Mouse (Mus musculus) 3134 (cell line): ENCODE results near the gene Slc41a2.

Experiments
- DNase-seq: peaks from one replicate; pipeline ENCODE4 v3.0.0-alpha.2; 2011; ENCODE audit warnings: low spot score; ENCODE audit not compliant: insufficient read length; ENCODE audit errors: extremely low read depth

Gene Slc41a2

DNA sequence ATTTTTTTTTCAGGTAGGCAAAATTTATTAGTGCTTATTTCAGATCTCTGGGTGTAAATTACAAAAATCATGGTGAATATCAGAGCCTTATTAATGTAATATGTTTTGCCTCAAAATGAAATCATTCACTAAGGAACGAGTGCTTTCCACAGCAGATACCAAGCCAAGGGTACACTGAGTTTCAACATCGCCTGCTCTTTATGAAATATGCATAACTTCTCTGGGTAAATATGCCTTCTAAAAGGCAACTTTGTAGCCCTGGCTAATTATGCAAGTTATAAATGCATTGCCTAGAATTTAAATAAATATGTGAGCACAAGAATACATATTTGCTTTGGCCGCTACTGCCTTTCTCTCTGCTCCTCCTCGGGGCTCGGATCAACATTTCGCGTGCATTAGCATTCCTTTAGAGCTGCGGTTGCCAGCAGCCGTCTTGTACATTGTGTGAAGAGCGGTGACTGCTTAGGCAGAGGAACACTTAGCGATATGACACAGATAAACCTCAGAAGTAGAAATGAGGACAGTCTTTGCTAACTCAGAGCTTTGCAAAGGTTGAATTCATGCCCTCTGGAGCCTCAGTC, 95.5 kb downstream of the Slc41a2 start:
- DNase-seq: no peak

DNA sequence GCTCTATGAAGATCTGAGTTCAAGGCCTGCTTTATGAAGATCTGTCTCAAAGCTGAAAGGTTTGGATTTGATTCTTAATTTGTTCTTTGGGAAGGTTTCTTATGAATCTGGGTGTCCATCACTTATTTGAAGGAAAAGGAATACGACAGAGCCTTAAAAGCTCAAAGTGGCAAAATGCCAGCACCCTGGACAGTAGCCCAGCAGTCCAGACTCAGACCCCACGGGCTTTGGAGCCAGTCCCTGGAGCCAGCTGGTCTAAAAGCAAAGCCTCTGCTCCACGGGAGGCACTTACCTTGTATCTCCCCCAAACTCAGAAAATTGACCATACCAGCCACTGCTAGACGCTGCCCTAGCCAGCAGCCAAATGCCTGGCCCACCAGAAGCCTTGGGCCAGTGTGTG, 103.3 kb downstream of the Slc41a2 start:
- DNase-seq: no peak

DNA sequence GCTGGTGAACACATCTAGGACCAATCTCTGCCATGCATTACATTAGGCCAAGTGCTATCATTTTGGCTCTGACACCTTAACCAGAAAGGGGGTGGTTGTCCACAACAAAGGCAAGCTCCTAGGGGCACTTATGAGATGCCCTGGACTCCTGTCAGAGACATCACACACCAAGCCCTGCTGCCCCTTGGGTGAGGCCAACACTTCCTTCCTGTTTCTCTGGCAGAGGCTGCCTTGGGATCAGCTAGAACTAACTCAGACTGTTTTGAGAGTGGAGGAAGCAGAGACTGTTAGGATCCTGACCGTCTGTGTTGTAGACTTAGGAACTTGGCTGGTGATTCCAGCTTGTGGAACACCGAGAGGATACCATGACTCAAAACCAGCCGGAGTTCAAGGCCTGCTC, 103.7 kb downstream of the Slc41a2 start:
- DNase-seq: no peak

- no peak for DNase-seq
These were observed 109.1 kb downstream of the Slc41a2 start for GRCm38 (mm10) chr10:83228626-83229025.

DNA sequence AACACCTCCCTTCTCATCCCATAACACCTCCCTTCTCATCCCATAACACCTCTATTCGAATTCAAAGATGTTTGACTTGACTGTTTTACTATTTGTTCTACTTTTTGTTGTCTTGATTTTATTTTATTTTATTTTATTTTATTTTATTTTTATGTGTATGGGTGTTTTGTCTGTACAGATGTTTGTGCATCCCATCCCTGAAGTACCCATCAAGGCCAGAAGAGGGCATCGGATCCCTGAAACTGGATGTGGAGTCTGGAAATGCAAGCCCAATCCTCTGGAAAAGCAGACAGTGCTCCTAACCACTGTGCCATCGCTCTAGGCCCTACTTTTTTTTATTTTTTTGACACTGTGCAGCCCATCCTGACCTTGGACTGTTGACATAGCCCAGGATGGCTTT, 112.7 kb downstream of the Slc41a2 start:
- no peak for DNase-seq

DNA sequence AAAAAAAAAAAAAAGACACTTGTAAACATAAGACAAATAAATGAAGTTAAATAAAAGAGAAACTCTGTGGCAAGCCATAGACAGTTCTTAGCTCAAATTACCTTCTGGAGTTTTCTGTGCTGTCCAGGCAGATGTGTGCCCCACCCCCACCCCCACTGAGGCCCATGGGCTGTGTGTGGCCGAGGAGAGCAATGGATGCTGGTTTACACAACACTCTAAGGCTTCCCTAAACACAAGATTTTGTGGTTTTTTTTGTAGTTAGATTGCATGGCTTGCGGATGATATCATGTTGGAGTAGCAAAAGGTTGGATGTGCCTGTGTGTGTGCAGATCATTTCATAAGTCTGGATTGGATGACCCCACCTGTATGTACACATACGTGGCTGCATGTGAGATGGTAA, 116.8 kb downstream of the Slc41a2 start:
- no peak for DNase-seq

DNA sequence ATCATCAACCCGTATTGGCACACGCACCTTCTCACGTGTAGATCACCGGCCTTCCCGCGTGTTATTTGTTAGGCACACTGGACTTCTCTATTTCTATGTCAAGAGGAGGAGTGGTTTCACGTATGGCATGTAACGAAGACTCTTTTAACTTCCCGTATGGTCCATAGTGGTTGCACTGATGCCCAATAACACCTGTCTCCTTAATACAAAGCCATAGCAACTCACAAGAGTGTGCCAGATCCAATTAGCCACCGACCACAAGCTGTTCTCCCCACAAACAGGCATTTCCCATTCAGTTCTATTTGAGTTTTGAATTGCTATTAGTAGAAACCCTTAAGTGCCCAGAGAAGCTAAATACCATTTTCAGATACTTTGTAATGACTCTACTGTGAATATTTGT, 117.5 kb downstream of the Slc41a2 start:
- DNase-seq: no peak

DNA sequence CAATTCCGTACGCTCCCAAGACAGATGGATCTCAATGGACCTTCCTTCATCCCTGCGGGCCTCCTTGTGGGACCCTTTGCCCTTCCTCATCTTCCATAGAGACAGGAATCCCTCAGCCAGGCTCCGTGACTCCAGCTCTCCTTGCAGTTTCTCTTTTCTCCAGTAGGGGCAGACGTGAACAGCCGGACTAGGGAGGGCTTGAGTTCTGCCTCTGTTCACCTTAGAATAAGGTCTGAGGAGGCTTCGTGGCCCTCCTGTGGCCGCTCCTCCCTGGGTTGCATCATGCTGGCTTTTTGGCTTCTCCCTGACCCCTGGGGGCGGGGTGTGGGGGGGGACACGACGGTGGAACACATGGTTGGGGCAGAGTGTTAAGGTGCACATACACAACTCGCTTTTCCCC, 118.0 kb downstream of the Slc41a2 start:
- DNase-seq: peak; percentile 44

- no peak for DNase-seq
These were observed 118.9 kb downstream of the Slc41a2 start for GRCm38 (mm10) chr10:83218778-83219177.

DNA sequence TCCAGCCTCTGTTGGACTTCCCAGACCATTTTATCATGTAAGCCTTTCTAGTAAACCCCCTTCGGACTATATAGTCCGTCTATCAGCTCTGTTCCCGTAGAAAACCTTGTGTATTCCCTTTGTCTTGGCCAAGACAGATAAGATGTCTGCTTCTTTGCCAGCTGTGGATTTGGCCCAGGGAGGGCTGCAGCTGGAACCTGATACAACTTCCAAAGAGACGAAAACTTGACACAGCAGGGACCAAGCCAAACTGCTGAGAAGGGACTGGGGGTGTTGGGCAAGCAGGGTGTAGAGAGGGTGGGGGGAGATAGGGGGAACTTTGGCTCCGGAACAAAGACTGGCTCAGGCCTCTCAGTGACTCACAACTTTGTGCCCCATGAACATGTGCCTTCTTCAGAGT, 120.4 kb downstream of the Slc41a2 start:
- DNase-seq: no peak

DNA sequence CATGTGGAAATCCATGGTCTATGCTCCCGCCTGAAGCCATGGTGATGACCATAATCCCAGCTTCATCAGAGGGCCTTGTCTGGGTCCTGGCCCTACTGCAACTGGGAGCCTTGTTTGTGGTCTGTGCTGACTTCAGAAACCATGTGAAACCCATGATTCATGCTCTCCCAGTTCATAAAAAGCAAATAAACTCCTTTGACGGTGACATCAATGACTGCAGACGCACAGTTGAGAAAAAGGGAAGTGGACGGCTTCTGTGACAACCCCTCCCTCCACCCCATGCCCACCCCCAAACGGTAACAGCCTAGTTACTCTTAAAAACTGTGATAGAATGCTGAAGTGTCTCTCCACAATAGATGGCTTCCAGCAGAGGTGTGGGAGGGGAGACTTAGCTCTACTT, 122.1 kb downstream of the Slc41a2 start:
- DNase-seq: no peak

DNA sequence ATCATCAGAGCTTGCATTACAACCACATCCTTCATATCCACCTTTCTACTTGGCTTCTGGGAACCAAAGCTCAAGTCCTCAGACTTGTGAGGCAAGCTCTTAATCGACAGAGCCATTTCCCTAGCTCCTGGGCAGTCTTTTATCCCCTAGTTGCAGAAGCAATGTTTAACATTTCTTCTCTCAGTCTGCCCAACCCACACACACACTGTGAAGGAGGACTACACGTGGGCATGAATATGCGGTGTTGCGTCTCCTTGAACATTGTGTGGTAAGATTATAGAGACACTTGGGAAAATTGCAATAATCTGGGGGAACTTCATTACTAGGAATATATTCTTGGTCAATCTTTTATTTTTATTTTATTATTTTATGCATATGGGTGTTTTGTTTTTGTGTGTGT, 125.1 kb downstream of the Slc41a2 start:
- DNase-seq: no peak

DNA sequence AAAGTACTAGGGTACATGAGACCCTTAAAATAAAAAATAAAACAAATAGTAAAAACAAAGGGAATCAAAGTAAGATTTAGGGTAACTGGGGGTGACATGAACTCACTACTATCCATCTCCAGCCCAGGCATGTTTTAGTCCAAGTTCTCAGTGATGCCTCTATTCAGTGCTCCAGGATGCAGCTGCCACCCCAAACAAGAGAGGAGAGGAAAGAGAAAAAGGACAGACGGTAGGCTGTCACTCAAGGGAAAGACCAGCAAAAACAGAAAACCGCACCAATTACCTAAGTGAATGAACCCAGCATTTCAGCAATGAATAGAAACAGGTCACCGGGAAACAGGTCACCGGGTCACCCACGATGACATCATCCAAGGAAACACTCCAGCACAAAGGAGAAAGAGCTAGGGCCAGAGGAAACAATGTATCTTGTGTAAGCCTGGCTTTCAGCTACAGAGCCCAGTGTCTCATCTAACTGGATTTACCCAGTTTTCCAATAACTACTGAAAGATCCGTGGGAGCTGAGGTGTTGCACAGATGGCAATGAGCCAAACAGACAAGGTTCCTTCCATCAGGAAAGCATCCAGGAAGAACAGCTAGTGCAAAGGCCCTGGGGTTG, 126.6 kb downstream of the Slc41a2 start:
- DNase-seq: no peak

GRCm38 (mm10) chr10:83210122-83210521, 127.6 kb downstream of the Slc41a2 start:
- no peak for DNase-seq

DNA sequence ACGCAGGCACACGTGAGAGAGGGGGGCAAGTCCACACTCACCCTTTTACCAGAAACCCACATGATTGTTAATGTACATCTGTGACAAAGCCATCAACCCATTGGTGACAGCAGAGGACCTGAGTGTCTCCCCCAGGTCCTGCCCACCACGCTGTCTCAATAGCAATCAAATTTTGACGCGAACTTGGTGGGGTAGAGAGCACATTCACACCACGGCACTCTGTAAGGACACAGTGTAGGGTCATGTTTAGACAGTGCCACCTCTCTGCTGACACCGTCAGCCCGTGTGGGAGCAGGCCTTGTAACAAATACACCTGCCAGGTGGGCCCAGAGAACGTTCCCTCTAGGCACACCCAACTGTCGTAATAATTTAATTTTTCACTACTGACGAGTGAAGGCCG, 128.3 kb downstream of the Slc41a2 start:
- no peak for DNase-seq

GRCm38 (mm10) chr10:83208436-83208835, 129.2 kb downstream of the Slc41a2 start:
- DNase-seq: no peak

DNA sequence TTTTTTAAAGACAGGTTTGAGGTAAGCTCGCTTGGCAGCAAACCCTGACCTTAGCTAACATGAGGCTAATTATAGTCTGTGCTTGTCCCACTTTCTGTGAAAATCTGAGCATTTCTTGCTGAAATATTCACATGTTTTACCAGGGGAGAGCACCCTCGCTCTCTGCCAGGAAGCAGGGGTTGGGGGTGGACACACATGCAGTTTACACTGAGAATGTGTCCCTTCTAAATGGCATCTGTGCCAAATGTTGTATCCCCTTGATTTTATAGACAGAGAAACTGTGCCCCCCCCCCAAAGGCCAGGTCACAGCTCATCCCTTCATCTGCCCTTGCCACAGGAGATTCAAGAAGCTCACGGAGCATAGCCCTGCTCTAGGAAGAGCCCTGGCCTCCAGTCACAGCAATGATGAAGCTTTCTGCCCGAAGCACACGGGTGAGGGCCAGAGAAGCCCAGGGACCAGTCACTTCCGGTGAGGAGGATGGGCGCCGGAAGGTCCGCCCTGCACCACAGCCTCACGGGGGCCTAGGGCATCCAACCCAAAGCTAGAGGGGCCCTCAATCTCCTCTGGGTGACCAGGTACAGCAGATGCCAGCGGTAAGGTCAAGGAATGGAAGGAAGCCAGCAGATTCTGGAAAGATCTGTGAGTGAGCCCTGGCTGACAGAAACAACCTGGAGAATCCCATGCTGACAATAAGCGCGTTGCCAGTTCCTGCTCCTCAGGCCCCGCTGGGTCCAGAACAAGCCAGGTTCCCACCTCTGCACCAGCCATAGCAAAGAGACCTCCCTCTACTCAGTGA, 134.6 kb downstream of the Slc41a2 start:
- no peak for DNase-seq

- no peak for DNase-seq
These were observed 136.2 kb downstream of the Slc41a2 start for GRCm38 (mm10) chr10:83201525-83201924.

- DNase-seq: peak; percentile 54
These were observed 138.4 kb downstream of the Slc41a2 start for GRCm38 (mm10) chr10:83199290-83199689.

DNA sequence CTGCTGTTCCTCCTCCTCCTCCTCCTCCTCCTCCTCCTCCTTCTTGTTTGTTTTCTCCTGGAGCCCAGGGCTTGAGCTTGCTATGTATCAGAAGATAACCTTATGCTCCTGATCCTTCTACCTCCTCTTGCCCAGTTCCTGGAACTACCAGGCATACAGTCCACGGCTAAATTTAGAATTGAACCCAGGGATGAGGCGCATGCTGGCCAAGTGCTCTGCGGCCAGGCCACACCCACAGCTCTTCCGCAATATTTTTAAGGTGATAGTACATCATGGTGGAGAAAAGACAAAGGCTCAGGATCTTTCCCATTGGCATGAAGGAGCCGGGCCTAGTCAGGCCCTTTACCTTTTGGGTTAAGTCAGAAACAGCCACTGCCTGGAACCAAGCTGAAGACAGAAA, 139.0 kb downstream of the Slc41a2 start:
- DNase-seq: peak; percentile 59

- peak; percentile 66 for DNase-seq
These were observed 139.9 kb downstream of the Slc41a2 start for GRCm38 (mm10) chr10:83197690-83198336.

- DNase-seq: no peak
These were observed 145.7 kb downstream of the Slc41a2 start for GRCm38 (mm10) chr10:83191982-83192381.
